In genomic region chr4:129640101-129640637, GRCm38 (mm10) we compare ENCODE assay signal across 8 mouse cellular contexts. TPM values are rescaled to one million over a fixed set of nuclear protein-coding genes. Genes with fewer than 3 reads are reported as not detected.
DNase-seq lines count a peak whose midpoint lies in the region; ATAC-seq and TF ChIP-seq lines count a peak whose summit lies in the region.

No protein-coding gene starts in this region.

- no peak for TF ChIP-seq CTCF in kidney, postnatal 0 days (IDR thresholded peaks at IDR 0.05; ENCODE audit: low read depth)
- no peak for TF ChIP-seq CTCF in testis, adult 2 months (IDR thresholded peaks at IDR 0.05; ENCODE audit: control insufficient read depth, insufficient read depth, insufficient replicate concordance, low read depth, low read length)

- H3K4me2 ChIP-seq in neural tube, embryonic 11.5 days (ENCODE audit: low read depth): peak overlapping the region; percentile 96
- peak overlapping the region; percentile 80 for H3K4me2 ChIP-seq in kidney, postnatal 0 days (ENCODE audit: low read length)

- no peaks in the 10 kb centered on the region for H3K9me3 ChIP-seq in neural tube, embryonic 11.5 days (ENCODE audit: control insufficient read depth, low read length)
- H3K9me3 ChIP-seq in kidney, postnatal 0 days (replicated peaks; ENCODE audit: low read length): no peaks in the 10 kb centered on the region

- DNase-seq in neural tube, embryonic 11.5 days (ENCODE audit: low spot score): no peak
- DNase-seq in neural tube, embryonic 10.5 days (ENCODE audit: extremely low spot score, low spot score): no peak
- DNase-seq in heart, adult 8-10 months (ENCODE audit: low spot score): peak; percentile 33
- DNase-seq in kidney, postnatal 0 days (ENCODE audit: low spot score): peak; percentile 41
- DNase-seq in lung, postnatal 25 days (ENCODE audit: low spot score): peak; percentile 53
- no peak for DNase-seq in frontal cortex, postnatal 25 days (ENCODE audit: low spot score in 2 of 2)

- H3K36me3 ChIP-seq in neural tube, embryonic 11.5 days (ENCODE audit: control insufficient read depth, insufficient read depth, low read length): peaks cover 17% of the 10 kb centered on the region
- H3K36me3 ChIP-seq in kidney, postnatal 0 days (ENCODE audit: insufficient read depth, low read length): peaks cover 30% of the 10 kb centered on the region
- H3K36me3 ChIP-seq in testis, adult 2 months (ENCODE audit: control insufficient read depth, insufficient read depth, low read length): peaks cover 6% of the 10 kb centered on the region

- peak overlapping the region; percentile 76 for H3K9ac ChIP-seq in neural tube, embryonic 11.5 days (ENCODE audit: low read length)
- H3K9ac ChIP-seq in kidney, postnatal 0 days (ENCODE audit: low read depth, low read length): peak overlapping the region; percentile 72

- peak overlapping the region; percentile 76 for H3K27ac ChIP-seq in neural tube, embryonic 11.5 days (ENCODE audit: low read depth, low read length)
- H3K27ac ChIP-seq in kidney, postnatal 0 days: peak overlapping the region; percentile 85
- H3K27ac ChIP-seq in testis, adult 2 months (ENCODE audit: control insufficient read depth, insufficient read depth, low read depth, low read length): peak overlapping the region; percentile 82

- no peaks in the 10 kb centered on the region for H3K27me3 ChIP-seq in neural tube, embryonic 11.5 days (ENCODE audit: control insufficient read depth, insufficient read depth, low read length)
- H3K27me3 ChIP-seq in kidney, postnatal 0 days (ENCODE audit: insufficient read depth, low read length): no peaks in the 10 kb centered on the region
- H3K27me3 ChIP-seq in testis, adult 2 months (ENCODE audit: control insufficient read depth, insufficient read depth, low read length): no peaks in the 10 kb centered on the region

- peaks cover 11% of the 10 kb centered on the region for H3K4me1 ChIP-seq in neural tube, embryonic 11.5 days (ENCODE audit: control insufficient read depth, insufficient read depth, low read length)
- H3K4me1 ChIP-seq in kidney, postnatal 0 days (replicated peaks; ENCODE audit: insufficient read depth, low read length): peaks cover 15% of the 10 kb centered on the region; the same call in 1 of the 2 replicates
- peaks cover 12% of the 10 kb centered on the region for H3K4me1 ChIP-seq in testis, adult 2 months (ENCODE audit: control insufficient read depth, insufficient read depth, low read length)

- peak overlapping the region; percentile 67 for H3K4me3 ChIP-seq in neural tube, embryonic 11.5 days (ENCODE audit: low read depth, low read length)
- peak overlapping the region; percentile 55 for H3K4me3 ChIP-seq in kidney, postnatal 0 days (replicated peaks; ENCODE audit: low read depth, low read length)
- peak overlapping the region; percentile 99 for H3K4me3 ChIP-seq in testis, adult 2 months (ENCODE audit: control insufficient read depth, low read depth, low read length)

- ATAC-seq in neural tube, embryonic 11.5 days (ENCODE audit: insufficient read depth, low FRiP score, low TSS enrichment): no peak
- 0 out of 2 replicates have a peak, but pooled peaks have one; percentile 8 for ATAC-seq in common myeloid progenitor, adult 5-6 weeks (replicated peaks; ENCODE audit: low read depth, poor library complexity, severe bottlenecking)
- no peak for ATAC-seq in kidney, postnatal 0 days (replicated peaks; ENCODE audit: low FRiP score, low read depth)

- WGBS in neural tube, embryonic 11.5 days: 8% methylated on average over 17 of the region's 17 CpGs
- 0% methylated on average over 17 of the region's 17 CpGs for WGBS in kidney, postnatal 0 days

- TF ChIP-seq POLR2A in testis, adult 2 months (IDR thresholded peaks at IDR 0.05; ENCODE audit: control insufficient read depth, low read depth, low read length): no peak

RNA-seq across cellular contexts. Expression of gene Txlna, which starts 0.7 kb away (rescaled TPM):
- polyA plus RNA-seq in neural tube, embryonic 11.5 days (2014; fragmentation: Nextera tagmentation; extraction: Ambion mirVana): 104 and 108 TPM in 2 replicates
- total RNA-seq in common myeloid progenitor, adult 5-6 weeks (2017): 112 and 134 TPM in 2 replicates
- 10 to 100 TPM; 23.2 to 30.1 (median 25.8) TPM for total RNA-seq in heart, adult 8-10 months (2022)
- 42.9 and 50.3 TPM in 2 replicates for polyA plus RNA-seq in kidney, postnatal 0 days (2015; fragmentation: Nextera tagmentation; extraction: Ambion mirVana)
- polyA plus RNA-seq in testis, adult 2 months (2012; rRNA removed): 15.3 and 15.9 TPM in 2 replicates

RNA-seq across cellular contexts. Expression of gene Ccdc28b, which starts 16.4 kb away (rescaled TPM):
- polyA plus RNA-seq in neural tube, embryonic 11.5 days (2014; fragmentation: Nextera tagmentation; extraction: Ambion mirVana): 65.9 and 69.4 TPM in 2 replicates
- total RNA-seq in common myeloid progenitor, adult 5-6 weeks (2017): 48.6 and 59.3 TPM in 2 replicates
- 10 to 100 TPM; 11.9 to 20.3 (median 14.6) TPM for total RNA-seq in heart, adult 8-10 months (2022)
- polyA plus RNA-seq in kidney, postnatal 0 days (2015; fragmentation: Nextera tagmentation; extraction: Ambion mirVana): 64.8 and 69.5 TPM in 2 replicates
- polyA plus RNA-seq in testis, adult 2 months (2012; rRNA removed): 13.8 and 14.1 TPM in 2 replicates

RNA-seq across cellular contexts. Expression of gene Iqcc, which starts 21.3 kb away (rescaled TPM):
- 25.7 and 30.2 TPM in 2 replicates for polyA plus RNA-seq in neural tube, embryonic 11.5 days (2014; fragmentation: Nextera tagmentation; extraction: Ambion mirVana)
- total RNA-seq in common myeloid progenitor, adult 5-6 weeks (2017): 11.1 and 17.1 TPM in 2 replicates
- total RNA-seq in heart, adult 8-10 months (2022): 10 to 100 TPM; 14.6 to 22.9 (median 19.0) TPM
- 30.2 and 31.6 TPM in 2 replicates for polyA plus RNA-seq in kidney, postnatal 0 days (2015; fragmentation: Nextera tagmentation; extraction: Ambion mirVana)
- 45.7 and 46.2 TPM in 2 replicates for polyA plus RNA-seq in testis, adult 2 months (2012; rRNA removed)

RNA-seq across cellular contexts. Expression of gene Dcdc2b, which starts 26.1 kb away (rescaled TPM):
- 2.6 and 4.5 TPM in 2 replicates for polyA plus RNA-seq in neural tube, embryonic 11.5 days (2014; fragmentation: Nextera tagmentation; extraction: Ambion mirVana)
- total RNA-seq in common myeloid progenitor, adult 5-6 weeks (2017): not detected in 2 replicates
- total RNA-seq in heart, adult 8-10 months (2022): 1 to 10 TPM in 2 of 4 experiments, under 1 TPM in 2; 0.32 to 1.2 (median 0.82) TPM
- polyA plus RNA-seq in kidney, postnatal 0 days (2015; fragmentation: Nextera tagmentation; extraction: Ambion mirVana): 1.9 and 2.3 TPM in 2 replicates
- polyA plus RNA-seq in testis, adult 2 months (2012; rRNA removed): 15.5 and 19.4 TPM in 2 replicates

RNA-seq across cellular contexts. Expression of gene Kpna6, which starts 32.4 kb away (rescaled TPM):
- polyA plus RNA-seq in neural tube, embryonic 11.5 days (2014; fragmentation: Nextera tagmentation; extraction: Ambion mirVana): 14.0 and 15.7 TPM in 2 replicates
- total RNA-seq in common myeloid progenitor, adult 5-6 weeks (2017): 21.9 and 26.2 TPM in 2 replicates
- total RNA-seq in heart, adult 8-10 months (2022): 10 to 100 TPM; 59.7 to 77.9 (median 72.2) TPM
- 11.7 and 12.7 TPM in 2 replicates for polyA plus RNA-seq in kidney, postnatal 0 days (2015; fragmentation: Nextera tagmentation; extraction: Ambion mirVana)
- 140 and 143 TPM in 2 replicates for polyA plus RNA-seq in testis, adult 2 months (2012; rRNA removed)

Comparison
In these comparisons a context has a peak if more than half of its experiments do, and no peak if none do; other contexts are left out.
1. DNase-seq: peak in heart, adult 8-10 months (single experiment), kidney, postnatal 0 days (single experiment) and lung, postnatal 25 days (single experiment); none in neural tube, embryonic 11.5 days (single experiment), neural tube, embryonic 10.5 days (single experiment) and frontal cortex, postnatal 25 days (0 of 2).
2. Peak in every context shown above with its lines, with median percentiles within 50 percentile points of each other: H3K27ac ChIP-seq and H3K4me3 ChIP-seq.